Mouse (Mus musculus) hematopoietic stem cell, adult 5-6 weeks (primary cell): ENCODE results near the gene Hemgn. TPM values are rescaled to one million over a fixed set of nuclear protein-coding genes. Genes with fewer than 3 reads are reported as not detected.
A peak's percentile ranks its signal among the peaks of the same experiment; 100 is the strongest.

Experiments used
- ATAC-seq, 2 experiments: fragments of 125-278 bp in 1 of 2; replicated peaks in 1 of 2; 2 replicates each; pipeline ENCODE4 v1.8.0; 2016 to 2017; ENCODE audit warnings: inconsistent platforms in 2 of 2, mild to moderate bottlenecking in 2 of 2, moderate number of reproducible peaks in 2 of 2, low read depth in 1 of 2, moderate TSS enrichment in 1 of 2; ENCODE audit not compliant: low FRiP score in 2 of 2, poor library complexity in 2 of 2, severe bottlenecking in 2 of 2, insufficient read depth in 1 of 2, low TSS enrichment in 1 of 2
- total RNA-seq: library from RNA; stranded (forward); fragments of 172-1452, 232-1000 nt; gene quantifications from 2 replicates; pipeline ENCODE4 v1.2.3, GENCODE M21; 2017

Gene Hemgn
- total RNA-seq, 1 experiment from 2014 or later, result 57.0 TPM

- ATAC-seq, result peak; percentile 10 to 26; a peak in 1 of 4 replicates
These were observed 69.0 kb downstream of the Hemgn start for GRCm38 (mm10) chr4:46344288-46344687.

Other genes with a start within 250 kb of the Hemgn start
- gene Xpa, start 217.2 kb downstream of the Hemgn start, total RNA-seq, result 59.0 and 61.1 TPM in 2 replicates
- not detected in 2 replicates for gene Foxe1, start 69.9 kb downstream of the Hemgn start, total RNA-seq
- gene Trmo, start 24.1 kb downstream of the Hemgn start, total RNA-seq, result 10.6 and 12.9 TPM in 2 replicates
- gene Anp32b, start 37.4 kb upstream of the Hemgn start, total RNA-seq, result 103 and 209 TPM in 2 replicates
- gene Nans, start 75.7 kb upstream of the Hemgn start, total RNA-seq, result 47.3 and 48.7 TPM in 2 replicates
- gene Trim14, start 122.6 kb upstream of the Hemgn start, total RNA-seq, result 17.7 and 43.5 TPM in 2 replicates
- 57.8 and 70.1 TPM in 2 replicates for gene Coro2a, start 188.7 kb upstream of the Hemgn start, total RNA-seq
- gene Tbc1d2, start 236.7 kb upstream of the Hemgn start, total RNA-seq, result 1.8 and 4.7 TPM in 2 replicates